Mouse (Mus musculus): ENCODE results near the gene Ptgfrn.

Ptgfrn gene

DNA sequence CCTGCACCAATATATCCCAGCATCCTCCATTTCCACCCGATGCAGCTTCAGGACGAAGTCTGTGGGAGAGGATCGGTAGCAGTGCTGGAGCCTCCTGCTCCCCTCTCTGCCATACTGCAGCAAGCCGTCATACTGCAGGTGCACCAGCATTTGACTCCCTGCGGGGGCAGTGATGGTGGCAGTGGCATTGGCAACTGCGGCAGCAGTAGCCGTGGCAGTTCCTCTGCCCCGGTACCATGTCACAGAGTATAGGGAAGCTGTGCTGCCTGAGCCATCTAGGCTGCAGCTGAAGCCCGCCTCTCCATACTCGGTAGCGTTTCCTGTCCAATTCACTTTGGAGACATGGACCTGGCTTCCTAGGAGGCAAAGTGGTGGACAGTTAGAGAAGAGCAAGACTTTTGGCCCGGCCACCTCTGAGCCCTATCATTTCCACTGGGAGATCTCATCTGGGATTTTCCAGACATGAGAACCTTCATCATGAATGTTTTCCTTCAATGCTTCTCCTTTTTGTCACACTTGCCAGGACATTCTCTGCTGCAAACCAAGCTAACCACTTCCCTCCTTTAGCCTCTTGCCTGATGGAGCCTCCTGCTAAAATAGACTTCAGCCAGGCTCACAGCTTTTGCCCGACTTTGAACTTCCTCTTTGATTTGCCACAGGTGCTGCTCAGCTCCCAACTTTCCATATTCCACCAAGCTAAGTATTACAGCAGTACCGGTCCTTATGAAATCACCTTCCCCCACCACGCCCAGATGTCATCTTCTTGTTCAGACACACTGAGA, 106.3 kb downstream of the Ptgfrn start:
- DNase-seq (ENCODE audit: low spot score) = no peak

DNA sequence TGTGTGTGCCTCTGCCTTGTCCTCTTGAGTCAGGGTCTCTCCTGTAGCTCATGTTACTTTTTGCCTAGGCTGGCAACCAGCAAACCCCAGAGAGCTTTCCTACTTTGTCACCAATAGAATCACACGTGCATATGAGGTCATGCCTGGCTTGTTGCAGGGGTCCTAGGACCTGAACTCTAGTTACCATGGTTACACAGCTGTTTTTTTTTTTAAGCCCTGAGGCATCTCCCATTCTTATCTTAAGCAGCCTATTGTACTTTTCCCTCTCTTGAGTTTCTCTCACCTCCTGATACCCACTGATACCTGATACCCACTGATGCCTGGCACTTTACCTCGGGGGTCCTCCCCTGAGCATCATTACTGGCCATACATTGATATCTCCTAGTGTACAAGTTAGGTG, 110.3 kb downstream of the Ptgfrn start:
- no peak for DNase-seq (ENCODE audit: low spot score)

- DNase-seq (ENCODE audit: low spot score) = peak; percentile 85
Observed at GRCm38 (mm10) chr3:100998904-100999340, 111.2 kb downstream of the Ptgfrn start.

DNA sequence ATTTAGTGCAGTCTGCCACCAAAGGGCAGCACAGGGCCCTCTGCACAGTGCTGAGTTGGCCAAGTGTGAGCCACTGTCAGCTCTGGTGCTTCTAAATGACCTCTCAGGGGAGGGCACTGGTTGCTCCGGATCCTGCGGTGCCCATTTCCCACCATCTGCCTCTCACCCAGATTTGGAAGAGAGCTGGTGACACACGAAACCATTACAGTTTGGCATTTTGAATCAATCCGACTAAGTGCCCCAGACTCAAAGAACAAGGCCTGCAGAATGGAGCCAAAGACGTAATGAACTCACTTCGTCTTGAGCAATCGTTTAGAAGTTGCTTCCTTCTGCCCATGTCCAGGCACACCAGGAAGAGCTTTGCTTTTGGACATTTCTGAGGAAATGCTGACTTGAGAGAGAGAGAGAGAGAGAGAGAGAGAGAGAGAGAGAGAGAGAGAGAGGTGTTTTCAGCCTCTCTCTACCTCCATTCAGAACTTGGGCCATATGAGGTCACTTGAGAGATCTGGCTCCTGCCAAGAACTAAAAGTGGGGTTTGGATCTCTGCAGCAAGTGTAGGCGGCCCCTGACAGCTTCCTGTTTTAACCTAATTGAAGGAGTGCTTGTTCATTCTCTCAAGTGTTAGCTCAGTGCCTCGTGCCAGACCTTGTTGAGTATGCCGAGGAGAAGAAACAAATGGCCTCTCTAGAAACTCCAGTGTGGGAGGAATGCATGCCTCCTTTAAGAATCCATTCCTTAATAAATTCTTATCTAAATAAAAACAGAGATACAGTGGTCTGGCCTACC, 112.1 kb downstream of the Ptgfrn start:
- peak; percentile 92 for DNase-seq (ENCODE audit: low spot score)

DNA sequence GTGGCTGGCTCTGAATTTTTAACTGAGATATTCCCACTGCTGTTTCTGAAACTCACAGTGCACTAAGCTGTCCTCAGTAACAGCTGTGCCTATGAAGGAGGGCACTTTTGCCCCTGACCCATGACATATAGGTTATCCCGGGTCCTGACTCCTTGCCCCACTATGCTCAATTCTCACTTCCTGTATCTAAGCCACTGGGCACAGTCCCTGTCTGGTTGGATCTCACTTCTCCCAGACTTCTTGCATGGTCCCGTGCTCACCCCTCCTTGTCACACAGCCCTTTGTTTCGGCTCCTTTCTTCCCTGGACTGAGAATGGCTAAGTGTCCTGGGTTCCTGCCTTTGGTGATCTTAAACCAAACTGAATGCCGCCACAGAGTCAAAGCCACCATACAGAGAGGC, 115.8 kb downstream of the Ptgfrn start:
- DNase-seq (ENCODE audit: low spot score) = no peak

DNA sequence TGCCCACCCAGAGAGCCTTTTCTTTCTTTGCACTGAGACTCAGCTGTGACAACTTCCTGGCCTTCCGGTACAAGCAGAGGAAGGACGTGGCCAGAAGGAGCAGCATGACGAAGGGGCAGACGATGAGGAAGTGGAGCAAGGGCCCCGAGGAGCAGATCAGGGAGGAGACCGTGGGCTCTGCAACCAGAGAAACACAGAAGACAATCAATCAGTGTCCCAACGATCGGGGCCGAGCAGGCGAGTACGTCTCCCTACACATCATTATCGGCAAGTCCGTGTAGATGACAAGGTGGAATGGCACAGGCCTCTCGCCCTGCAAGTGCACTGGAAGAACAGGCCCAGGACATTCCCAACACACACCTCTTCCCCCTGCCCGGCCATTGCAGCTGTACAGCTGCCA, 116.4 kb downstream of the Ptgfrn start:
- DNase-seq (ENCODE audit: low spot score) = peak; percentile 61

- peak; percentile 23 for DNase-seq (ENCODE audit: low spot score)
Observed at GRCm38 (mm10) chr3:100993158-100993557, 116.9 kb downstream of the Ptgfrn start.
